18 mouse cellular contexts compared by ENCODE assay signal in the genomic region with DNA sequence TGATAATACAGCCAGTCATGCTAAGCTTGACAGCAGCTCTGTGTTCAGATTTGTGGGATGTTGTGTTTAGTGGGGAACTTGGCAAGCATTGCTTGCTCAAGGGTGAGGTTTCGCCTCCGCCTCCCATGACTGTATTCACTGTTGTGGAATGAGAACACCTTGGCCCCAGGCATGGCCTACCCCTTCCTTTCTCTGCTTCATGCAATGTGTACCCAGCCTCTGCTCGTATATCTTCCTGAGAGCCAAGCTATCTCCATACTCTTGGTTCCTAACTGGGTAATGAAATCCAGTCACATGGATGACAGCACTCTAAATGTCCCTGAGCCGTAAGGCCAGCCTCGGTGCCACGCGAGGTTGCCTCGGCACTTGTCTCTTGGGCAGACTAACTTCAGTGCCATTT.
"Had no signal": no experiment of that assay in that cellular context is flagged by ENCODE, and none has a peak within 500 bp of the region (broad histone marks: within the 10 kb centered on the region; RNA-seq: fewer than 3 reads in every experiment).

No protein-coding gene starts in this region.

- H3K4me2 ChIP-seq: limb, embryonic 13.5 days; liver, embryonic 13.5 days; midbrain, embryonic 11.5 days; stomach, embryonic 15.5 days had no signal

- DNase-seq: kidney, adult 8-10 months; kidney, postnatal 4 days; layer of hippocampus, postnatal 36 days; liver; liver, embryonic 13.5 days; lung, adult 2 months; lung, postnatal 14 days; lung, postnatal 4 days; midbrain, embryonic 14.5 days; retina, postnatal 1 day; right cerebral cortex, postnatal 25 days; spleen, adult 18-20 months; thymus, postnatal 25 days had no signal

- H3K36me3 ChIP-seq: limb, embryonic 10.5 days; limb, embryonic 13.5 days; liver, embryonic 13.5 days; stomach, embryonic 15.5 days had no signal

- H3K27me3 ChIP-seq: limb, embryonic 13.5 days; liver, embryonic 13.5 days; stomach, embryonic 15.5 days had no signal

- H3K9ac ChIP-seq: limb, embryonic 13.5 days; liver, embryonic 13.5 days; stomach, embryonic 15.5 days had no signal

- H3K4me3 ChIP-seq: limb, embryonic 10.5 days; limb, embryonic 13.5 days; liver, embryonic 13.5 days; stomach, embryonic 15.5 days had no signal

- H3K27ac ChIP-seq: limb, embryonic 10.5 days; limb, embryonic 13.5 days; liver, embryonic 13.5 days; stomach, embryonic 15.5 days had no signal

- ATAC-seq: intestine, postnatal 0 days had no signal

- H3K4me1 ChIP-seq: limb, embryonic 10.5 days; limb, embryonic 13.5 days; liver, embryonic 13.5 days; stomach, embryonic 15.5 days had no signal

- H3K9me3 ChIP-seq: limb, embryonic 10.5 days; limb, embryonic 13.5 days; liver, embryonic 13.5 days; stomach, embryonic 15.5 days had no signal
